Comparison of ENCODE assay signal across 8 mouse cellular contexts in the genomic region with DNA sequence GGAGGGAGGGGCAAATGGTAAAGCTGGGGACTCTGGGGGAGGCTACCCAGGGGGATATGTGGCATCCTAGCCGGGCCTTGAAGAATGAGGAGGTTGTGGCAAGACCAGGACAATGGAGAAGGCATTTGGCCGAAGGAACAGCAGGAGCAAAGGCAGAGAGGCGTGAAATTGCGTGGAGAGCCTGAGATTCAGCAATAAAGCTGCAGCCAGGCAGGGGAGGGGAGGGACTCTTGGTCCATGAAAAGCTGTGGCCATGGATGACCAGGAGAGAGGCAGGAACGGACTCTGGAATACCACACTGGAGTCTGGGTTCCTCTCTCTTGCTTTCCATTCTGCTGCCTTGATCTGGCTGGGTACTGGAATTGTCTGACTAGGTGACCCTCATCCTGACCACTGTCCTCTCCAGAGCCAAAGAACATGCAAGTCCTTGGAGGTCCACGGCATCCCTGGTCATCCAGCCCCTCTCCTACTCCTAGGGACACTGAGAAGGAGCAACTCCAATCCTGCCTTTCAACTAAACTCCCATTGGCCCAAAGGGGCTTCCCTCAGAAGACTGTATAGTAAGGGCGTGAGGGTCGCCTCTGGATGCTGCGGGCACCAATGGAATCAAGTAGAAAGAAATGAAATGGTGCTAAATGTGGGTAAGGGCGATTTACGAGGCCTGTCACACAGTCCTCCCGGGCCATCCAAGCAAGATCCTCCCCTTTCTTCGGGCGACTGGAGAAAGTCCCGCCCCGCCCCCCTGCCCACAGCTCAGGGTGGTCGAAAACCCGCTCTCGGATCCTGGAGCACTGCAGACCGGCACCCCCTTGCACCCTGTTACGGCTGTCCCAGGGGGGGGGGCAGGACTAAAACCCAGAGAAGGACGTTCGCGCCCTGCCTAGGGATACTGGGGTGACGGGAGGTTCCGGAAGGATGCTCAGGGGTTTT. TPM values are rescaled to one million over a fixed set of nuclear protein-coding genes. Genes with fewer than 3 reads are reported as not detected.
DNase-seq lines count a peak whose midpoint lies in the region; ATAC-seq and TF ChIP-seq lines count a peak whose summit lies in the region.

No protein-coding gene starts in this region.

- TF ChIP-seq CTCF in E14TG2a.4 (conservative IDR thresholded peaks at IDR 0.05; ENCODE audit: low read length): no peak

- peak overlapping the region; percentile 89 for H3K4me2 ChIP-seq in hindbrain, embryonic 15.5 days
- H3K4me2 ChIP-seq in liver, embryonic 13.5 days: peak overlapping the region; percentile 54

- 6% methylated on average over 25 of the region's 26 CpGs for WGBS in hindbrain, embryonic 15.5 days
- WGBS in liver, embryonic 13.5 days (ENCODE audit: insufficient replicate concordance): 20% methylated on average over 26 of the region's 26 CpGs

- H3K36me3 ChIP-seq in E14TG2a.4 (ENCODE audit: insufficient read depth, low read length): no peaks in the 10 kb centered on the region
- H3K36me3 ChIP-seq in hindbrain, embryonic 15.5 days: no peaks in the 10 kb centered on the region
- H3K36me3 ChIP-seq in liver, embryonic 13.5 days: no peaks in the 10 kb centered on the region

- H3K9ac ChIP-seq in hindbrain, embryonic 15.5 days: peak overlapping the region; percentile 70
- no peak overlapping the region for H3K9ac ChIP-seq in liver, embryonic 13.5 days

- peak overlapping the region; percentile 63 for H3K4me3 ChIP-seq in E14TG2a.4 (replicated peaks; ENCODE audit: low read length)
- peak overlapping the region; percentile 68 for H3K4me3 ChIP-seq in hindbrain, embryonic 15.5 days
- peak overlapping the region; percentile 59 for H3K4me3 ChIP-seq in liver, embryonic 13.5 days (replicated peaks)

- H3K27me3 ChIP-seq in E14TG2a.4 (ENCODE audit: insufficient read depth, low read length): peaks cover 89% of the 10 kb centered on the region
- no peaks in the 10 kb centered on the region for H3K27me3 ChIP-seq in hindbrain, embryonic 15.5 days
- peaks cover 71% of the 10 kb centered on the region for H3K27me3 ChIP-seq in liver, embryonic 13.5 days

- H3K27ac ChIP-seq in hindbrain, embryonic 15.5 days (replicated peaks): peak overlapping the region; percentile 65
- no peak overlapping the region for H3K27ac ChIP-seq in liver, embryonic 13.5 days

- DNase-seq in brain, adult 2 months (ENCODE audit: low read depth, low spot score): peak; percentile 40
- DNase-seq in liver, embryonic 13.5 days: no peak
- DNase-seq in right cerebral cortex, postnatal 4 days: no peak
- DNase-seq in ovary, postnatal 10 days (ENCODE audit: low spot score): no peak
- no peak for DNase-seq in adrenal gland, adult 8-10 months
- DNase-seq in natural killer cell, adult 2 months (ENCODE audit: low spot score in 2 of 2): no peak

- H3K4me1 ChIP-seq in E14TG2a.4 (replicated peaks; ENCODE audit: low read depth, low read length): peaks cover 75% of the 10 kb centered on the region
- peaks cover 37% of the 10 kb centered on the region for H3K4me1 ChIP-seq in hindbrain, embryonic 15.5 days (replicated peaks)
- H3K4me1 ChIP-seq in liver, embryonic 13.5 days (replicated peaks): peaks cover 32% of the 10 kb centered on the region

- ATAC-seq in hindbrain, embryonic 15.5 days (ENCODE audit: low FRiP score, low read depth): 0 out of 2 replicates have a peak, but pooled peaks have one; percentile 16
- no peak for ATAC-seq in liver, embryonic 13.5 days (ENCODE audit: low read depth)

- no peaks in the 10 kb centered on the region for H3K9me3 ChIP-seq in E14TG2a.4 (ENCODE audit: low read length)
- H3K9me3 ChIP-seq in hindbrain, embryonic 15.5 days: no peaks in the 10 kb centered on the region
- no peaks in the 10 kb centered on the region for H3K9me3 ChIP-seq in liver, embryonic 13.5 days (replicated peaks)

RNA-seq across cellular contexts. Expression of a gene that starts 2.0 kb away (rescaled TPM):
- polyA plus RNA-seq in hindbrain, embryonic 15.5 days (2015; fragmentation: Nextera tagmentation; extraction: Ambion mirVana): 0.09 and 0.10 TPM in 2 replicates
- 0.13 and 0.17 TPM in 2 replicates for polyA plus RNA-seq in liver, embryonic 13.5 days (2015; fragmentation: Nextera tagmentation; extraction: Ambion mirVana)
- 1 to 10 TPM; 6.4 to 9.1 (median 7.4) TPM for total RNA-seq in adrenal gland, adult 8-10 months (2022)

RNA-seq across cellular contexts. Expression of a gene that starts 29.1 kb away (rescaled TPM):
- not detected in 2 replicates for polyA plus RNA-seq in hindbrain, embryonic 15.5 days (2015; fragmentation: Nextera tagmentation; extraction: Ambion mirVana)
- not detected in 2 replicates for polyA plus RNA-seq in liver, embryonic 13.5 days (2015; fragmentation: Nextera tagmentation; extraction: Ambion mirVana)
- under 1 TPM in 1 of 4 experiments, not detected in 3; 0.38 TPM for total RNA-seq in adrenal gland, adult 8-10 months (2022)

RNA-seq across cellular contexts. Expression of a gene that starts 39.2 kb away (rescaled TPM):
- not detected in 2 replicates for polyA plus RNA-seq in hindbrain, embryonic 15.5 days (2015; fragmentation: Nextera tagmentation; extraction: Ambion mirVana)
- polyA plus RNA-seq in liver, embryonic 13.5 days (2015; fragmentation: Nextera tagmentation; extraction: Ambion mirVana): not detected in 2 replicates
- 1 to 10 TPM in 1 of 4 experiments, under 1 TPM in 3; 0.75 to 1.1 (median 0.79) TPM for total RNA-seq in adrenal gland, adult 8-10 months (2022)

RNA-seq across cellular contexts. Expression of a gene that starts 52.0 kb away (rescaled TPM):
- 9.5 and 9.6 TPM in 2 replicates for polyA plus RNA-seq in hindbrain, embryonic 15.5 days (2015; fragmentation: Nextera tagmentation; extraction: Ambion mirVana)
- 1.2 and 1.3 TPM in 2 replicates for polyA plus RNA-seq in liver, embryonic 13.5 days (2015; fragmentation: Nextera tagmentation; extraction: Ambion mirVana)
- 10 to 100 TPM; 14.5 to 24.7 (median 21.5) TPM for total RNA-seq in adrenal gland, adult 8-10 months (2022)
